ENCODE assay signal across 27 mouse cellular contexts in the genomic region with DNA sequence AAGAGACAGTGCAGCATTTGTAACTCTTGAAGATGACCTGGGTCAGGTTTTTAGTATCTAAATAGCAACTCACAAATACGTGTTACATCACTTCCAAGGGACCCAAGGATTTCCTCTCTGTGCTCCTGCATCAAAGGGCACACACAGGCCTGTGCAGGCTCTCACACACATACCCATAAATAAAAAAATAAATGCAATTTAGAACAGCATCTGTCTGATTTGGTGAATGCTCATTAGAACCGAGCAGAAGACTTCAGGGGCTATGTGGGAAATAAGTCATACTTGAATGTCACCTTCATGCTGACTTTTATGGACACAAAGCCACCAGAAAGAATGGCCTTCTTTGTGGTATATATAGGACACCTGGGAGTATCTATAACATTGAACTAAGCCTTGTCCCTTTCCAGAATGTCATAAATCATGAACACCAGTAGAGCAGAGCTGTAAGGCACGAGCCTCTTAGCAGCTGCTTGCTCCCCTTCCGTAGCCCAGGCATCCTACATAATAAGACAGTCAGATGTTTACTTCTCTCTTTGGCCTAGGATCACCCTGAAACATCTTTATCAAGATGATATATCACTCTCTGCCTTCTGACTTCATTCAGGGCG.
"Had no signal": no experiment of that assay in that cellular context is flagged by ENCODE, and none has a peak within 500 bp of the region (broad histone marks: within the 10 kb centered on the region; RNA-seq: fewer than 3 reads in every experiment).

No protein-coding gene starts in this region.

- H3K9ac ChIP-seq: heart, embryonic 12.5 days; hindbrain, embryonic 12.5 days; hindbrain, embryonic 14.5 days; intestine, embryonic 15.5 days; kidney, embryonic 15.5 days; limb, embryonic 13.5 days; limb, embryonic 15.5 days; liver, embryonic 12.5 days had no signal

- DNase-seq: gastrocnemius, adult 2 months; gastrocnemius, postnatal 10 days; gastrocnemius, postnatal 25 days; heart, adult 18-20 months; heart, postnatal 10 days; heart, postnatal 4 days; kidney, adult 11 months; kidney, adult 2 months; kidney, adult 9 months; kidney, postnatal 14 days; kidney, postnatal 36 days; layer of hippocampus, adult 9-11 months; layer of hippocampus, postnatal 36 days; left cerebral cortex, postnatal 4 days had no signal

- H3K4me3 ChIP-seq: gastrocnemius, adult 2 months; heart, embryonic 10.5 days; heart, embryonic 12.5 days; hindbrain, embryonic 10.5 days; hindbrain, embryonic 12.5 days; intestine, embryonic 15.5 days; kidney, embryonic 15.5 days; limb, embryonic 13.5 days; limb, embryonic 15.5 days; liver, embryonic 12.5 days had no signal

- H3K4me1 ChIP-seq: heart, embryonic 10.5 days; heart, embryonic 12.5 days; hindbrain, embryonic 10.5 days; hindbrain, embryonic 12.5 days; intestine, embryonic 15.5 days; kidney, embryonic 15.5 days; limb, embryonic 13.5 days; limb, embryonic 15.5 days; liver, embryonic 12.5 days had no signal

- H3K27me3 ChIP-seq: heart, embryonic 12.5 days; hindbrain, embryonic 12.5 days; intestine, embryonic 15.5 days; kidney, embryonic 15.5 days; limb, embryonic 13.5 days; limb, embryonic 15.5 days; liver, embryonic 12.5 days had no signal

- H3K9me3 ChIP-seq: heart, embryonic 10.5 days; heart, embryonic 12.5 days; hindbrain, embryonic 10.5 days; hindbrain, embryonic 12.5 days; intestine, embryonic 15.5 days; kidney, embryonic 15.5 days; limb, embryonic 13.5 days; limb, embryonic 15.5 days; liver, embryonic 12.5 days had no signal

- H3K27ac ChIP-seq: gastrocnemius, adult 2 months; heart, embryonic 10.5 days; hindbrain, embryonic 10.5 days; hindbrain, embryonic 12.5 days; hindbrain, embryonic 14.5 days; intestine, embryonic 15.5 days; kidney, embryonic 15.5 days; kidney, postnatal 0 days; limb, embryonic 13.5 days; limb, embryonic 15.5 days; liver, embryonic 12.5 days had no signal

- ATAC-seq: hindbrain, embryonic 16.5 days; inflammation-experienced regulatory T-cells, adult 6 months; intestine, embryonic 15.5 days; liver, embryonic 12.5 days had no signal

- H3K36me3 ChIP-seq: heart, embryonic 10.5 days; heart, embryonic 12.5 days; hindbrain, embryonic 10.5 days; hindbrain, embryonic 12.5 days; intestine, embryonic 15.5 days; kidney, embryonic 15.5 days; limb, embryonic 13.5 days; limb, embryonic 15.5 days; liver, embryonic 12.5 days had no signal

- H3K4me2 ChIP-seq: heart, embryonic 12.5 days; hindbrain, embryonic 12.5 days; hindbrain, embryonic 14.5 days; intestine, embryonic 15.5 days; kidney, embryonic 15.5 days; limb, embryonic 13.5 days; limb, embryonic 15.5 days; liver, embryonic 12.5 days had no signal
